Mouse (Mus musculus): ENCODE measurements around the gene Ntn1. TPM values are rescaled to one million over a fixed set of nuclear protein-coding genes. Genes with fewer than 3 reads are reported as not detected.

Ntn1 gene
- polyA plus RNA-seq, 1 experiment from 2014 or later, result 10.2 TPM

GRCm38 (mm10) chr11:68330398-68331116 lies 70.1 kb downstream of the Ntn1 start:
- Histone ChIP-seq H3K4me1 (replicated peaks) (peaks cover 9% of the 10 kb centered on the region), H3K4me2 (no peak overlapping the region), H3K9me3 (no peaks in the 10 kb centered on the region), H3K4me3 (replicated peaks) (no peak overlapping the region), H3K36me3 (no peaks in the 10 kb centered on the region), H3K9ac (replicated peaks) (no peak overlapping the region), H3K27ac (no peak overlapping the region), H3K27me3 (peaks cover 6% of the 10 kb centered on the region; the same call in 1 of the 2 replicates)
- no peak for ATAC-seq (ENCODE audit: insufficient number of reproducible peaks, insufficient read depth, low FRiP score, low TSS enrichment, low read depth)
- WGBS, result 47% methylated on average over 10 of the region's 10 CpGs

GRCm38 (mm10) chr11:68324863-68325262 lies 75.8 kb downstream of the Ntn1 start:
- Histone ChIP-seq H3K4me2 (no peak overlapping the region), H3K27me3 (no peaks in the 10 kb centered on the region), H3K27ac (no peak overlapping the region), H3K9ac (replicated peaks) (no peak overlapping the region), H3K36me3 (no peaks in the 10 kb centered on the region), H3K4me1 (replicated peaks) (no peaks in the 10 kb centered on the region; the same call in 1 of the 2 replicates), H3K9me3 (no peaks in the 10 kb centered on the region), H3K4me3 (replicated peaks) (no peak overlapping the region)
- ATAC-seq (ENCODE audit: insufficient number of reproducible peaks, insufficient read depth, low FRiP score, low TSS enrichment, low read depth), result no peak
- 78% methylated on average over 2 of the region's 2 CpGs for WGBS

GRCm38 (mm10) chr11:68321417-68321816 lies 79.2 kb downstream of the Ntn1 start:
- no peak overlapping the region for H3K4me3 ChIP-seq (replicated peaks)
- H3K9ac ChIP-seq (replicated peaks), result no peak overlapping the region
- H3K4me1 ChIP-seq (replicated peaks), result peaks cover under 1% of the 10 kb centered on the region; the same call in 1 of the 2 replicates
- H3K27me3 ChIP-seq, result no peaks in the 10 kb centered on the region
- no peak for ATAC-seq (ENCODE audit: insufficient number of reproducible peaks, insufficient read depth, low FRiP score, low TSS enrichment, low read depth)
- H3K4me2 ChIP-seq, result no peak overlapping the region
- no peaks in the 10 kb centered on the region for H3K36me3 ChIP-seq
- H3K9me3 ChIP-seq, result peaks cover 7% of the 10 kb centered on the region; the same call in 1 of the 2 replicates
- H3K27ac ChIP-seq, result no peak overlapping the region
- 76% methylated on average over 7 of the region's 7 CpGs for WGBS

GRCm38 (mm10) chr11:68315551-68316130 lies 85.0 kb downstream of the Ntn1 start:
- Histone ChIP-seq H3K27ac (peak overlapping the region; percentile 41; the same call in 1 of the 2 replicates), H3K9me3 (peaks cover 7% of the 10 kb centered on the region; the same call in 1 of the 2 replicates), H3K4me3 (replicated peaks) (no peak overlapping the region), H3K36me3 (no peaks in the 10 kb centered on the region), H3K4me2 (no peak overlapping the region), H3K4me1 (replicated peaks) (peaks cover 26% of the 10 kb centered on the region), H3K9ac (replicated peaks) (no peak overlapping the region), H3K27me3 (no peaks in the 10 kb centered on the region)
- WGBS, result 42% methylated on average over 11 of the region's 11 CpGs
- no peak for ATAC-seq (ENCODE audit: insufficient number of reproducible peaks, insufficient read depth, low FRiP score, low TSS enrichment, low read depth)

GRCm38 (mm10) chr11:68313861-68314260 lies 86.8 kb downstream of the Ntn1 start:
- Histone ChIP-seq H3K9me3 (peaks cover 7% of the 10 kb centered on the region; the same call in 1 of the 2 replicates), H3K4me1 (replicated peaks) (peaks cover 32% of the 10 kb centered on the region), H3K9ac (replicated peaks) (no peak overlapping the region), H3K36me3 (no peaks in the 10 kb centered on the region), H3K4me3 (replicated peaks) (no peak overlapping the region), H3K27ac (no peak overlapping the region), H3K4me2 (no peak overlapping the region), H3K27me3 (no peaks in the 10 kb centered on the region)
- WGBS, result 53% methylated on average over 4 of the region's 4 CpGs
- no peak for ATAC-seq (ENCODE audit: insufficient number of reproducible peaks, insufficient read depth, low FRiP score, low TSS enrichment, low read depth)

- ATAC-seq (ENCODE audit: insufficient number of reproducible peaks, insufficient read depth, low FRiP score, low TSS enrichment, low read depth), result no peak
- peaks cover 33% of the 10 kb centered on the region for H3K4me1 ChIP-seq (replicated peaks)
- H3K36me3 ChIP-seq, result no peaks in the 10 kb centered on the region
- no peak overlapping the region for H3K4me3 ChIP-seq (replicated peaks)
- peaks cover 7% of the 10 kb centered on the region; the same call in 1 of the 2 replicates for H3K9me3 ChIP-seq
- WGBS, result 18% methylated on average over 7 of the region's 7 CpGs
- no peak overlapping the region for H3K27ac ChIP-seq
- no peak overlapping the region for H3K4me2 ChIP-seq
- H3K27me3 ChIP-seq, result no peaks in the 10 kb centered on the region
- no peak overlapping the region for H3K9ac ChIP-seq (replicated peaks)
Observed at GRCm38 (mm10) chr11:68313065-68313464, 87.6 kb downstream of the Ntn1 start.

- Histone ChIP-seq H3K27ac (no peak overlapping the region), H3K9me3 (no peaks in the 10 kb centered on the region), H3K36me3 (no peaks in the 10 kb centered on the region), H3K4me1 (replicated peaks) (peaks cover 19% of the 10 kb centered on the region), H3K4me2 (no peak overlapping the region), H3K4me3 (replicated peaks) (no peak overlapping the region), H3K9ac (replicated peaks) (no peak overlapping the region), H3K27me3 (0 out of 2 replicates have a peak, but pooled peaks cover 3% of the 10 kb centered on the region)
- 49% methylated on average over 10 of the region's 10 CpGs for WGBS
- ATAC-seq (ENCODE audit: insufficient number of reproducible peaks, insufficient read depth, low FRiP score, low TSS enrichment, low read depth), result no peak
Observed at GRCm38 (mm10) chr11:68308911-68309580, 91.6 kb downstream of the Ntn1 start.

- Histone ChIP-seq H3K9ac (replicated peaks) (no peak overlapping the region), H3K27ac (no peak overlapping the region), H3K4me1 (replicated peaks) (peaks cover 12% of the 10 kb centered on the region; the same call in 1 of the 2 replicates), H3K36me3 (no peaks in the 10 kb centered on the region), H3K4me2 (no peak overlapping the region), H3K9me3 (no peaks in the 10 kb centered on the region), H3K4me3 (replicated peaks) (no peak overlapping the region), H3K27me3 (0 out of 2 replicates have a peak, but pooled peaks cover 3% of the 10 kb centered on the region)
- WGBS, result 85% methylated on average over 8 of the region's 8 CpGs
- no peak for ATAC-seq (ENCODE audit: insufficient number of reproducible peaks, insufficient read depth, low FRiP score, low TSS enrichment, low read depth)
Observed at GRCm38 (mm10) chr11:68305997-68306396, 94.6 kb downstream of the Ntn1 start.

GRCm38 (mm10) chr11:68302323-68302722 lies 98.3 kb downstream of the Ntn1 start:
- H3K27me3 ChIP-seq, result peaks cover 12% of the 10 kb centered on the region
- 86% methylated on average over 7 of the region's 7 CpGs for WGBS
- no peak overlapping the region for H3K27ac ChIP-seq
- no peak overlapping the region for H3K4me2 ChIP-seq
- H3K36me3 ChIP-seq, result no peaks in the 10 kb centered on the region
- no peak for ATAC-seq (ENCODE audit: insufficient number of reproducible peaks, insufficient read depth, low FRiP score, low TSS enrichment, low read depth)
- no peak overlapping the region for H3K9ac ChIP-seq (replicated peaks)
- no peaks in the 10 kb centered on the region for H3K9me3 ChIP-seq
- H3K4me1 ChIP-seq (replicated peaks), result 0 out of 2 replicates have a peak, but pooled peaks cover 5% of the 10 kb centered on the region
- H3K4me3 ChIP-seq (replicated peaks), result no peak overlapping the region

GRCm38 (mm10) chr11:68301660-68302059 lies 99.0 kb downstream of the Ntn1 start:
- 87% methylated on average over 4 of the region's 4 CpGs for WGBS
- no peak for ATAC-seq (ENCODE audit: insufficient number of reproducible peaks, insufficient read depth, low FRiP score, low TSS enrichment, low read depth)
- H3K36me3 ChIP-seq, result no peaks in the 10 kb centered on the region

GRCm38 (mm10) chr11:68295474-68295873 lies 105.1 kb downstream of the Ntn1 start:
- Histone ChIP-seq H3K4me3 (replicated peaks) (no peak overlapping the region), H3K36me3 (no peaks in the 10 kb centered on the region), H3K4me2 (no peak overlapping the region), H3K9me3 (no peaks in the 10 kb centered on the region), H3K9ac (replicated peaks) (no peak overlapping the region), H3K27ac (no peak overlapping the region), H3K4me1 (replicated peaks) (peaks cover 16% of the 10 kb centered on the region), H3K27me3 (peaks cover 47% of the 10 kb centered on the region)
- no peak for ATAC-seq (ENCODE audit: insufficient number of reproducible peaks, insufficient read depth, low FRiP score, low TSS enrichment, low read depth)
- 75% methylated on average over 5 of the region's 5 CpGs for WGBS

More at GRCm38 (mm10) chr11:68301660-68302059, 99.0 kb downstream of the Ntn1 start:
- peaks cover 16% of the 10 kb centered on the region for H3K27me3 ChIP-seq
- no peak overlapping the region for H3K9ac ChIP-seq (replicated peaks)
- H3K4me1 ChIP-seq (replicated peaks), result 0 out of 2 replicates have a peak, but pooled peaks cover 5% of the 10 kb centered on the region
- no peak overlapping the region for H3K27ac ChIP-seq
- H3K9me3 ChIP-seq, result no peaks in the 10 kb centered on the region
- no peak overlapping the region for H3K4me2 ChIP-seq
- no peak overlapping the region for H3K4me3 ChIP-seq (replicated peaks)
